Mouse (Mus musculus) G1E (cell line): Measurements from ENCODE around the gene Atp1a3. TPM values are rescaled to one million over a fixed set of nuclear protein-coding genes. Genes with fewer than 3 reads are reported as not detected.

ENCODE experiments used
- ATAC-seq: 2 replicates; pipeline ENCODE4 v1.8.0; 2016; ENCODE audit warnings: mild to moderate bottlenecking; ENCODE audit not compliant: insufficient number of reproducible peaks, poor library complexity, low FRiP score, severe bottlenecking; ENCODE audit errors: extremely low read depth
- DNase-seq: peaks from one replicate; pipeline ENCODE4 v3.0.0; 2012; ENCODE audit warnings: low spot score
- H3K27me3 ChIP-seq: 2 replicates; pipeline ENCODE4 v1.6.1; 2012; ENCODE audit warnings: mild to moderate bottlenecking, low read length, inconsistent platforms; ENCODE audit not compliant: insufficient read depth
- H3K36me3 ChIP-seq: replicated peaks from 2 replicates; pipeline ENCODE3; 2012; ENCODE audit warnings: mild to moderate bottlenecking, inconsistent platforms
- H3K4me1 ChIP-seq: 2 replicates; pipeline ENCODE4 v1.6.1; 2012; ENCODE audit warnings: low read depth, low read length, inconsistent platforms, mixed read lengths; ENCODE audit not compliant: insufficient read depth
- H3K4me3 ChIP-seq: 2 replicates; pipeline ENCODE4 v1.5.1; 2012; ENCODE audit warnings: low read depth, mild to moderate bottlenecking, inconsistent platforms, low read length, moderate library complexity, mixed read lengths
- H3K9me3 ChIP-seq: replicated peaks from 2 replicates; pipeline ENCODE4 v1.6.1; 2012; ENCODE audit warnings: inconsistent platforms
- CTCF ChIP-seq: IDR thresholded peaks from 2 replicates; pipeline ENCODE4 v1.5.1; 2012; ENCODE audit warnings: low read depth, low read length, inconsistent platforms, mixed read lengths
- GATA1 ChIP-seq: IDR thresholded peaks from 2 replicates; pipeline ENCODE4 v1.6.1; 2012; ENCODE audit warnings: borderline replicate concordance, low read length, inconsistent platforms, mixed read lengths
- GATA2 ChIP-seq: IDR thresholded peaks from 2 replicates; pipeline ENCODE4 v1.6.1; 2012; ENCODE audit warnings: low read depth, low read length, inconsistent platforms, borderline replicate concordance
- POLR2AphosphoS5 ChIP-seq: IDR thresholded peaks from 2 replicates; pipeline ENCODE4 v1.6.1; 2012; ENCODE audit warnings: low read depth, low read length, inconsistent platforms; ENCODE audit not compliant: insufficient replicate concordance
- TAL1 ChIP-seq: conservative IDR thresholded peaks from 2 replicates; pipeline ENCODE4 v1.6.1; 2012; ENCODE audit warnings: low read depth, low read length, inconsistent platforms, mixed read lengths
- polyA plus RNA-seq: library from polyadenylated mRNA; stranded (reverse); fragments of >175 nt; gene quantifications from 2 replicates; pipeline ENCODE4 v1.2.3, GENCODE M21; 2012
- total RNA-seq, 2 experiments: library from RNA; stranded (forward) in 1 of 2; stranded (reverse) in 1 of 2; fragments of 200-1000 nt in 1 of 2; fragments of >200 nt in 1 of 2; fragmentation: Nextera tagmentation in 1 of 2; gene quantifications; 2 replicates each; pipeline ENCODE4 v1.2.3; 2014 to 2017

The Atp1a3 gene
- total and polyA plus RNA-seq, 3 experiments, result 0.04 to 0.11 TPM; not detected in 1

GRCm38 (mm10) chr7:25006171-25006570 is 413 bp upstream of the Atp1a3 start:
- Histone ChIP-seq H3K4me1 (peaks cover 4% of the 10 kb centered on the region; the same call in 1 of the 2 replicates), H3K9me3 (peaks cover 10% of the 10 kb centered on the region), H3K36me3 (peaks cover 20% of the 10 kb centered on the region), H3K4me3 (no peak overlapping the region), H3K27me3 (peaks cover 11% of the 10 kb centered on the region; the same call in 1 of the 2 replicates)
- DNase-seq (no peak), ATAC-seq (no peak)
- no peak for TF ChIP-seq GATA1
- TF ChIP-seq POLR2AphosphoS5, result no peak
- TF ChIP-seq CTCF, result no peak
- TF ChIP-seq TAL1, result no peak
- no peak for TF ChIP-seq GATA2

GRCm38 (mm10) chr7:25004806-25005205 is 952 bp downstream of the Atp1a3 start:
- ATAC-seq, result no peak
- no peak overlapping the region for H3K4me3 ChIP-seq
- H3K27me3 ChIP-seq, result peaks cover 11% of the 10 kb centered on the region; the same call in 1 of the 2 replicates
- H3K36me3 ChIP-seq, result peaks cover 6% of the 10 kb centered on the region
- DNase-seq, result no peak
- TF ChIP-seq POLR2AphosphoS5 (no peak), CTCF (no peak), GATA1 (no peak)
- no peaks in the 10 kb centered on the region for H3K9me3 ChIP-seq
- H3K4me1 ChIP-seq, result peaks cover 4% of the 10 kb centered on the region; the same call in 1 of the 2 replicates

- no peaks in the 10 kb centered on the region for H3K36me3 ChIP-seq
- H3K4me1 ChIP-seq, result 0 out of 2 replicates have a peak, but pooled peaks cover under 1% of the 10 kb centered on the region
- no peaks in the 10 kb centered on the region for H3K9me3 ChIP-seq
- H3K27me3 ChIP-seq, result peaks cover 11% of the 10 kb centered on the region; the same call in 1 of the 2 replicates
- TF ChIP-seq GATA2, result no peak
- no peak for TF ChIP-seq POLR2AphosphoS5
- TF ChIP-seq TAL1, result no peak
- no peak for TF ChIP-seq GATA1
- no peak for TF ChIP-seq CTCF
- no peak for DNase-seq
- H3K4me3 ChIP-seq, result no peak overlapping the region
- ATAC-seq, result no peak
Measured at GRCm38 (mm10) chr7:25003820-25004388, 1.9 kb downstream of the Atp1a3 start.

GRCm38 (mm10) chr7:25003291-25003690 is 2.5 kb downstream of the Atp1a3 start:
- no peak for ATAC-seq
- Histone ChIP-seq H3K27me3 (peaks cover 11% of the 10 kb centered on the region; the same call in 1 of the 2 replicates), H3K36me3 (no peaks in the 10 kb centered on the region), H3K4me1 (no peaks in the 10 kb centered on the region), H3K4me3 (no peak overlapping the region), H3K9me3 (no peaks in the 10 kb centered on the region)
- DNase-seq, result no peak
- no peak for TF ChIP-seq TAL1
- no peak for TF ChIP-seq GATA1
- no peak for TF ChIP-seq CTCF
- no peak for TF ChIP-seq GATA2
- TF ChIP-seq POLR2AphosphoS5, result no peak

GRCm38 (mm10) chr7:25000711-25001110 is 5.0 kb downstream of the Atp1a3 start:
- H3K36me3 ChIP-seq, result no peaks in the 10 kb centered on the region
- H3K27me3 ChIP-seq, result peaks cover 11% of the 10 kb centered on the region; the same call in 1 of the 2 replicates
- TF ChIP-seq POLR2AphosphoS5 (no peak), GATA2 (no peak), CTCF (no peak), GATA1 (no peak), TAL1 (no peak)
- H3K9me3 ChIP-seq, result no peaks in the 10 kb centered on the region
- ATAC-seq (no peak), DNase-seq (no peak)
- H3K4me3 ChIP-seq, result no peak overlapping the region
- H3K4me1 ChIP-seq, result no peaks in the 10 kb centered on the region

- TF ChIP-seq TAL1, result no peak
- no peak for TF ChIP-seq POLR2AphosphoS5
- no peak for TF ChIP-seq GATA1
- TF ChIP-seq CTCF, result no peak
- TF ChIP-seq GATA2, result no peak
- DNase-seq, result no peak
- H3K36me3 ChIP-seq, result no peaks in the 10 kb centered on the region
- ATAC-seq, result no peak
- H3K9me3 ChIP-seq, result no peaks in the 10 kb centered on the region
- H3K4me1 ChIP-seq, result no peaks in the 10 kb centered on the region
- no peak overlapping the region for H3K4me3 ChIP-seq
- peaks cover 11% of the 10 kb centered on the region; the same call in 1 of the 2 replicates for H3K27me3 ChIP-seq
Measured at GRCm38 (mm10) chr7:25000211-25000610, 5.5 kb downstream of the Atp1a3 start.

- DNase-seq, result no peak
- Histone ChIP-seq H3K27me3 (peaks cover 21% of the 10 kb centered on the region), H3K4me3 (no peak overlapping the region), H3K36me3 (no peaks in the 10 kb centered on the region), H3K4me1 (no peaks in the 10 kb centered on the region), H3K9me3 (no peaks in the 10 kb centered on the region)
- no peak for ATAC-seq
- TF ChIP-seq GATA1 (no peak), CTCF (no peak), GATA2 (no peak), POLR2AphosphoS5 (no peak), TAL1 (no peak)
Measured at GRCm38 (mm10) chr7:24993081-24993480, 12.7 kb downstream of the Atp1a3 start.
